Mouse (Mus musculus) testis, adult 2 months (tissue): ENCODE results near the gene Syna. TPM values are rescaled to one million over a fixed set of nuclear protein-coding genes. Genes with fewer than 3 reads are reported as not detected.

Experiments used
- H3K27ac ChIP-seq: fragments of 200-500 bp; 2 replicates; pipeline ENCODE4 v1.5.1; 2012; ENCODE audit warnings: low read depth, low read length; ENCODE audit not compliant: control insufficient read depth, insufficient read depth
- H3K27me3 ChIP-seq: fragments of 200-500 bp; 2 replicates; pipeline ENCODE4 v1.6.1; 2012; ENCODE audit warnings: mild to moderate bottlenecking, low read length, moderate library complexity; ENCODE audit not compliant: control insufficient read depth, insufficient read depth
- H3K36me3 ChIP-seq: fragments of 200-500 bp; 2 replicates; pipeline ENCODE4 v1.6.1; 2012; ENCODE audit warnings: mild to moderate bottlenecking, low read length; ENCODE audit not compliant: control insufficient read depth, insufficient read depth
- H3K4me1 ChIP-seq: fragments of 200-500 bp; 2 replicates; pipeline ENCODE4 v1.6.1; 2012; ENCODE audit warnings: low read length; ENCODE audit not compliant: control insufficient read depth, insufficient read depth
- H3K4me3 ChIP-seq: fragments of 200-500 bp; 2 replicates; pipeline ENCODE4 v1.5.1; 2012; ENCODE audit warnings: low read depth, mild to moderate bottlenecking, low read length, moderate library complexity, mixed read lengths; ENCODE audit not compliant: control insufficient read depth
- CTCF ChIP-seq: fragments of 200-500 bp; IDR thresholded peaks from 2 replicates; pipeline ENCODE4 v1.5.1; 2012; ENCODE audit warnings: low read depth, mild to moderate bottlenecking, inconsistent platforms, low read length, moderate library complexity; ENCODE audit not compliant: control insufficient read depth, insufficient read depth, insufficient replicate concordance
- POLR2A ChIP-seq: fragments of 200-500 bp; IDR thresholded peaks from 2 replicates; pipeline ENCODE4 v1.6.1; 2012; ENCODE audit warnings: low read depth, mild to moderate bottlenecking, inconsistent platforms, low read length, moderate library complexity; ENCODE audit not compliant: control insufficient read depth
- polyA plus RNA-seq: library from polyadenylated mRNA; depleted of rRNA; stranded (reverse); fragments of >200 nt; gene quantifications from 2 replicates; pipeline ENCODE4 v1.2.3, GENCODE M21; 2012

Syna gene
- polyA plus RNA-seq, 1 experiment: 0.27 TPM

DNA sequence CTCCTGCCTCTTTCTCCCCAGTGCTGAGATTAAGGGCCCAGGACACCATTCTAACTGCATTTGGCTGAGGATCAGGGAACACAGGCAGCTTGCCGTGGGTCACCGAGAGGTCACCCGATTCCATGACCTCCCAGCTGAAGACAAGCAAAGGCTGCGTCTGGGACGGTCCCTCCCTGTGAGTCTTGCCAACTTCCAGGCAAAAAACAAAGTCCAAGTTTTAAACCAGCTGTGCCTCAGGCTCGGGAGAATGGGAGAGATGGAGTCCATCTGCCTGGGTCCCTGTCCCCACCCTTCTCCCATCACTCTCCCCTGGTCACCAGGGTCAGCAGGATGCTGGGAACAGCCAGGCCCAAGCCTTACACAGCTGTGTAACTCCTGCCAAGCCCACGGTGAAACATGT lies 18.3 kb downstream of the Syna start:
- Histone ChIP-seq H3K36me3 (no peaks in the 10 kb centered on the region), H3K4me1 (no peaks in the 10 kb centered on the region; the same call in 1 of the 2 replicates), H3K27me3 (no peaks in the 10 kb centered on the region), H3K27ac (no peak overlapping the region), H3K4me3 (no peak overlapping the region)
- TF ChIP-seq POLR2A (no peak), CTCF (no peak)

DNA sequence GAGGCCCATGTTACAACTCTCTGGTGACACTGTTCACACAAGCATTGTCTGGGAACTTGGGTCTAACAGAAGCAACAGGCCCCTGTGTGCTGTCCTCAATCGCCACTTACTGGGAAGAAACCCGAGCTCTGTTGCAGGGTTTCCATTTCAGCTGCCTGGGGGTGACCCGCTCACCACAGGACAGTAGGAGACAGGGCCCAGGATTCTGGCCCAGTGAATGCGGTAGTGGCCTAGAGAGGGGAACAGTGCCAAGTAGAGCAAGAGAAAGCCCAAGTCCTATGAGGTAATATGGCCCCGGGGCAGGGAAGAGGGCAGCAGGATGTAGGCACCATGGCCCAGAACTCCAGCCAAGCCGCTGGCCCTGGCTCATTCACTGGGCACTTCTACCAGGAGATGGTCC lies 19.1 kb downstream of the Syna start:
- H3K4me3 ChIP-seq: no peak overlapping the region
- peaks cover 2% of the 10 kb centered on the region; the same call in 1 of the 2 replicates for H3K4me1 ChIP-seq
- no peaks in the 10 kb centered on the region for H3K36me3 ChIP-seq
- H3K27me3 ChIP-seq: no peaks in the 10 kb centered on the region
- TF ChIP-seq POLR2A (no peak), CTCF (no peak)
- no peak overlapping the region for H3K27ac ChIP-seq

DNA sequence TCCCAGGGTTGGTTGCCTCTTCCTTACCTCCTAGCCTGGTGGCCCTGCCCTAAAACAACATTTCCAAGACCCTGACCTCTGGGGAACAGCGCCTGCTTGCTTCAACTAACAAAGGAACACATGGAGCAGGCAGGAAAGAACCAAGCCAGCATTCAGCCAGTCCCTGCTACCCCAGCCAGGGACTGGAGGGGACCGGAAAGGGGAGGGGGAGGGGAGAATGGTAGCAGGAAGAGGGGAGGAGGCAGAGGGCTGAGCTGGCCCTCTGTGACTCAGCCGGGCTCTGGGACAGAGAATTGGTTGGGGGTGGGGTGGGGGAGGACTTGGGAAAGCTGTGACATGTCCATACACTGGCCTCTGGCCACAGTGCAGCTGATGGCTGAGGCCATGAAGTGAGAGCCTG lies 20.1 kb downstream of the Syna start:
- Histone ChIP-seq H3K4me1 (peaks cover 8% of the 10 kb centered on the region), H3K36me3 (no peaks in the 10 kb centered on the region), H3K27me3 (no peaks in the 10 kb centered on the region), H3K4me3 (no peak overlapping the region), H3K27ac (no peak overlapping the region)
- TF ChIP-seq POLR2A: no peak
- no peak for TF ChIP-seq CTCF

DNA sequence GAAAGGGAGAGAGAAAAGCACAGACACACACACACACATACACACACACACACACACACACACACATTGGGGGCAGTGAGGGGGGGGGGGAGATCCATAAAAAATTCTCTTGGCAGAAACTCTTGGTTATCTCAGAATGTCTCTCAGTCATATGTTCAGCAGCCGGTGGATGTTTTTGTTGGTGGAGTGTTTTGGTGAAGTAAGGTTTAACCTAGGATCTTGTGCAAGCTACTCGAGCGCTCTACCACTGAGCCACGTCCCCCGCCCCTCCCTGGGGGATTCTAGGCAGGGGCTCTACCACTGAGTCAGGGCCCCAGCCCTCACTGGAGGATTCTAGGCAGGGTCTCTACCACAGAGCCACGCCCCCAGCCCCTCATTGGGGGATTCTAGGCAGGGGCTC lies 23.9 kb downstream of the Syna start:
- Histone ChIP-seq H3K4me1 (peaks cover 9% of the 10 kb centered on the region), H3K4me3 (no peak overlapping the region), H3K27ac (no peak overlapping the region), H3K27me3 (no peaks in the 10 kb centered on the region), H3K36me3 (no peaks in the 10 kb centered on the region)
- TF ChIP-seq CTCF (no peak), POLR2A (no peak)

DNA sequence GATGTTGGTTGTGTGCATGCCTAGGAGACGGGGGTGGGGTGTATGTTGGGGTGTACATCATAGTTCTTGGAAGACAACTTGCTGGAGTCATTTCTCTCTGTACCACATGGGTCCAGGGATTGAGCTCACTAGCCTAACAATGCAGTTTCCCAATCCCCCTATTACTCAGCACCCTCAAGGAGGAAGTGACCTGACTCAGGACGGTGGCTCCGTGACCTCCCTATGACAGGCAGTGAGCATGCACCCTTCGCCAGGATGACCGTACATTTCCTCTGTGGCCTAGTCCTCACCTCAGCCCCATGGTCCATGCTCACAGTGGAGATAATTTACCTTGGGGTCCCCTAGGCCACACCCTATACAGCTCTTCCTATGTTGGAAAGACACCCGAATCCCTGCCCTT lies 27.6 kb downstream of the Syna start:
- no peak overlapping the region for H3K4me3 ChIP-seq
- H3K36me3 ChIP-seq: no peaks in the 10 kb centered on the region
- TF ChIP-seq CTCF (no peak), POLR2A (no peak)
- peaks cover 9% of the 10 kb centered on the region for H3K4me1 ChIP-seq
- no peak overlapping the region for H3K27ac ChIP-seq
- no peaks in the 10 kb centered on the region for H3K27me3 ChIP-seq

DNA sequence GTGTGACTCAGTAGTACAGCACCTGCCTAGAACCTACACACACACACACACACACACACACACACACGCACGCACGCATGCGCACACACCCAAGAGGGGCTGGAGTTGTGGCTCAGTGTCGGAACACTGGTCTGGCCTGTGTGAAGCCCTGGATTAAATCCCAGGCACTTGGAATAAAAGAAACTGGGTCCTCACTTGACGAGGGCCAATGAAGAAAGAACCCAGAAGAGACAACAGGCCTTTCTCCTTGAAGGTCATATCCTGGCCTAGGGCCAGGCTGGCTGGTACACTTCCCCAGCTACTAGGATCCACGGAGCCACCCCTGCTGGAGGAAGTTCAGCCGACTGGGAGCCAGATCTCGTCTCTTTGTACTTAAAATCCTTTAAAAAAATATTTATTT lies 28.4 kb downstream of the Syna start:
- TF ChIP-seq CTCF (no peak), POLR2A (no peak)
- no peak overlapping the region for H3K4me3 ChIP-seq
- no peaks in the 10 kb centered on the region for H3K36me3 ChIP-seq
- H3K27me3 ChIP-seq: no peaks in the 10 kb centered on the region
- H3K27ac ChIP-seq: no peak overlapping the region
- H3K4me1 ChIP-seq: peaks cover 9% of the 10 kb centered on the region

DNA sequence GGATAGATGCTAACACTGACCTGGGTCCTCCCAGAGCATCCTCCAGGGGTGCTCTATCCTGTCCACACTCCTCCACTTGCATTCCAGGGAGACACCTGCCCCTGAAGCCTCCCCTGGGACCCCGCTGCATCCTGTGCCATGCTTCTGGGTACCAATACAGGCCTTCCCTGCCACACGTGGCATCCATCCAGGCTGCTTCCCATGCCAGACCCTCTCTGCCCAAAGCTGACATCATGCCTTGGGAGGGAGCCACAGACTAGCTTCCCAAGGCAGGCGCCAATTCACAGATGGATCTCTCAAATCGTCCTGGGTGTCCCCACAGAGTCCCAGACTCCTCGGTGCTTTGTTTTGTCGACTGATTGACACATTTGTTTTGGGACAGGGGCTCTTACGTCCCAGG lies 29.1 kb downstream of the Syna start:
- H3K27me3 ChIP-seq: no peaks in the 10 kb centered on the region
- H3K4me1 ChIP-seq: peaks cover 7% of the 10 kb centered on the region
- H3K36me3 ChIP-seq: no peaks in the 10 kb centered on the region
- TF ChIP-seq CTCF: no peak
- H3K27ac ChIP-seq: no peak overlapping the region
- H3K4me3 ChIP-seq: no peak overlapping the region

DNA sequence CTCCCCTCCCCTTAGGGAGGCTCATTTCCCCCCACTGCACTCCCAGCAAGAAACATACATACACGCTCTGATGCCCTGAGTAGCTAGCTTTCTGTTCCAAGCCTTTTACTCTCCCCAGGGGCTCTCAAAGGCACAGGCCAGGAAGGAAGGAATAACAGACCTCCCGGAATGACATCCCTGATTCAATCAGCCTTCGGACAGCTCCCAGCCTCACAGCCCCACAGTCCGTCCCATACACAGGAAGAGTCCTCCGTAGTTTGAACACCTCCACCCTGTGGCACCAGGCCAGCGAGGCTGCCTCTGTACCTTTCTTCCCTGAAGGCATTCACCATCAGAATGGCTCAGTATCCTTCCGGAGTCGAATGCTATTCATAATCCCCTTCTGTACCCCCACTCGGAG lies 31.5 kb downstream of the Syna start:
- Histone ChIP-seq H3K4me1 (no peaks in the 10 kb centered on the region), H3K36me3 (no peaks in the 10 kb centered on the region), H3K4me3 (no peak overlapping the region)

More for the DNA sequence above, 31.5 kb downstream of the Syna start:
- TF ChIP-seq POLR2A (no peak), CTCF (no peak)
- no peaks in the 10 kb centered on the region for H3K27me3 ChIP-seq
- H3K27ac ChIP-seq: no peak overlapping the region
